Mouse (Mus musculus): ENCODE measurements around the gene Cst7. TPM values are rescaled to one million over a fixed set of nuclear protein-coding genes. Genes with fewer than 3 reads are reported as not detected.

The Cst7 gene
- polyA plus RNA-seq, 1 experiment from 2014 or later = 0.53 TPM

Other genes with a start within 250 kb of the Cst7 start
- gene Gm10130, start 246.7 kb upstream of the Cst7 start, polyA plus RNA-seq (2015; fragmentation: Nextera tagmentation; extraction: Ambion mirVana) = 2.3 and 2.7 TPM in 2 replicates
- 14.6 and 18.2 TPM in 2 replicates for gene 3300002I08Rik, start 207.7 kb upstream of the Cst7 start, polyA plus RNA-seq (2015; fragmentation: Nextera tagmentation; extraction: Ambion mirVana)
- 9.0 and 9.4 TPM in 2 replicates for gene Zfp442, start 118.9 kb upstream of the Cst7 start, polyA plus RNA-seq (2015; fragmentation: Nextera tagmentation; extraction: Ambion mirVana)
- not detected in 2 replicates for gene Zfp345, start 85.3 kb upstream of the Cst7 start, polyA plus RNA-seq (2015; fragmentation: Nextera tagmentation; extraction: Ambion mirVana)
- 44.5 and 46.2 TPM in 2 replicates for gene Apmap, start 38.2 kb downstream of the Cst7 start, polyA plus RNA-seq (2015; fragmentation: Nextera tagmentation; extraction: Ambion mirVana)
- gene Acss1, start 98.1 kb downstream of the Cst7 start, polyA plus RNA-seq (2015; fragmentation: Nextera tagmentation; extraction: Ambion mirVana) = 17.7 and 18.4 TPM in 2 replicates
- 0.13 and 0.15 TPM in 2 replicates for gene Vsx1, start 118.9 kb downstream of the Cst7 start, polyA plus RNA-seq (2015; fragmentation: Nextera tagmentation; extraction: Ambion mirVana)
- 41.2 and 47.0 TPM in 2 replicates for gene Entpd6, start 178.6 kb downstream of the Cst7 start, polyA plus RNA-seq (2015; fragmentation: Nextera tagmentation; extraction: Ambion mirVana)
- 101 TPM in 2 replicates for gene Pygb, start 216.3 kb downstream of the Cst7 start, polyA plus RNA-seq (2015; fragmentation: Nextera tagmentation; extraction: Ambion mirVana)

All from neural tube, embryonic 13.5 days (tissue).